Mouse (Mus musculus) spleen, adult 12 weeks (tissue): ENCODE data around the gene Msx2.

ENCODE experiments used
- DNase-seq: peaks from one replicate; pipeline ENCODE4 v3.0.0; 2022; ENCODE audit warnings: low spot score

The Msx2 gene

GRCm38 (mm10) chr13:53472614-53473124 is at the start of gene Msx2:
Msx2 (minus strand) TSS chr13:53473074.
- no peak for DNase-seq

GRCm38 (mm10) chr13:53521468-53521867 is 48.6 kb upstream of the Msx2 start:
- DNase-seq = no peak

GRCm38 (mm10) chr13:53520343-53520937 is 47.6 kb upstream of the Msx2 start:
- no peak for DNase-seq

DNA sequence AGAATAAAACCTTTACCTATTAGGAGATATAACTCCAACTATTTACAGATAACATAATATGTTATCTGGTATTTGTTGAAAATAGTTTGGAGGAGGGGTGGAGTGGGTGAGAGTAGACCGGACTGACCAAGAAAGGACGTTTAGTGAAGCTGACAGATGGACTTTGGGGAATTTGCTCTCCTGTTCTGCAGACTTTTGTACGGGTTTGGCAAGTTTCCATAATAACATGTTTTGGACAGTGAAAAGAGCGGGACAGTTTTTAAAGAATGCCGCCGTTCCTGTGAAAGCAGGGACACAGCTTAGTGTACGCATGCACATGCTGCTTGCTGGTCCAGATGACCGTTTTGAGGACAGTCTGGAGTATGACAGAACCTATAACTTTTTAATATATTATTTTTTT is 46.9 kb upstream of the Msx2 start:
- DNase-seq = no peak

- DNase-seq = no peak
These were observed 45.4 kb upstream of the Msx2 start for GRCm38 (mm10) chr13:53518306-53518705.

GRCm38 (mm10) chr13:53514574-53514973 is 41.7 kb upstream of the Msx2 start:
- DNase-seq = no peak

- no peak for DNase-seq
These were observed 38.5 kb upstream of the Msx2 start for GRCm38 (mm10) chr13:53511366-53511765.

DNA sequence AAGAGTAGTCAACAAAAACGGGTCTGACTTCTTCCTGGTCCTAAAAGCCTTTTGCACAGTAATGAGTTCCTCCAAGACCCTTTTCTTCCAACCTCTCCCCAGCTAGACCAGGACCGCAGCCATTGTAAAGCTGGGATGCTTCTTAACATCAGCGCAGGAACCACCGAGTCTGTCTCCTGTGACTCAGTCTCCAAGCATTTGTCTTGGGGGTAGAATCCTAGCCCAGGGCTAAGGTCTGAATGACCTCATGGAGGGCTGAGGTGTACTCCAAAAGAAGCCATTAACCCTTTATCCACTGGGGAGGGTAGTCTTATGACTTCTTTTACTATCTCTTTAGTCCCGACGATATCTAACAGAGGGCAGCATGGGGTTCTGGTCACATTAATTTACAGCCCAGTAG is 29.5 kb upstream of the Msx2 start:
- DNase-seq = no peak

GRCm38 (mm10) chr13:53501561-53502253 is 28.8 kb upstream of the Msx2 start:
- no peak for DNase-seq

GRCm38 (mm10) chr13:53501057-53501456 is 28.2 kb upstream of the Msx2 start:
- DNase-seq = no peak

- DNase-seq = no peak
These were observed 13.6 kb upstream of the Msx2 start for GRCm38 (mm10) chr13:53486512-53486911.

DNA sequence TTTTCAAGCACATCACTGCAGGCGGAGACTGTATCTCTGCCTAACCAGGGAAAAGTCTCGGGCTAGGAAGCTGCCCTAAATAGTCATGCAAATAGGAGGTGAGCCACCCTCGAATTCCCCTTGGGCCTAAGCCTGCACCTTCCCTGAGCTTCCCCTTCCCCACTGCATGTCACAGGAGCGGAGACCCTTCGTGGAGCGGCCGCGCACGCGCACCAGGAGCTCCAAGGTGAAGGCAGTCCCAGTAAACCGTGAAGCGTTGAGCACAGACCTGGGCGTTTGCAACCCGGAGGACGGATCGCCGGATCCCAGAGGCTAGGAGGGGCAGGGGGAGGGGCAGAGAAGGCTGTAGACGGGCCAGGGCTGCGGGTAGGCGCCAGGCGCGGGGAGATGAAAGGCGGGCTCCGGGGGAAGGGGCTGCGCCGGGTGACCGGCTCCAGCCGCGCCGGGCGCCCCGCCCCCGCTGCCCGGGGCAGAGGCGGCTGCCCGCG is 2.9 kb upstream of the Msx2 start:
- DNase-seq = no peak

DNA sequence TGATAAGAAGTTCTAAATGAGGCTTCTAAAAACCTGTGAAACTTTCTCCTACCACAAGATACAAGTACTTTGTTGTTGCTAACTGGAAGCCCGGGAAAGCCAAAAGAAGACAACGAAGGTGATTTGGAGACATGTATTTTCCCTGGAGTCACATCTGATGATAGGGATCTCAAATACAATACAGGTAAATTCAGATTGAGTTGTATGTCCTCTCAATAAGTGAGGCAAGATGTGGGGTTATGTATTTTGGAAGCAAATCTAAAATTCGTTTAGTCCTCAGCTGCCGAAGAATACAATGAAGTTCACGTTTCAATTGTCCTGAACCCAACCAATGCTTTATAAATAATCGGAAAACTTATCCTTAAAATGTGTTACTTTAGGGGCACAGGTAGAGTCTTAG is 1.6 kb upstream of the Msx2 start:
- no peak for DNase-seq

- DNase-seq = no peak
These were observed 1.1 kb upstream of the Msx2 start for GRCm38 (mm10) chr13:53473991-53474390.

DNA sequence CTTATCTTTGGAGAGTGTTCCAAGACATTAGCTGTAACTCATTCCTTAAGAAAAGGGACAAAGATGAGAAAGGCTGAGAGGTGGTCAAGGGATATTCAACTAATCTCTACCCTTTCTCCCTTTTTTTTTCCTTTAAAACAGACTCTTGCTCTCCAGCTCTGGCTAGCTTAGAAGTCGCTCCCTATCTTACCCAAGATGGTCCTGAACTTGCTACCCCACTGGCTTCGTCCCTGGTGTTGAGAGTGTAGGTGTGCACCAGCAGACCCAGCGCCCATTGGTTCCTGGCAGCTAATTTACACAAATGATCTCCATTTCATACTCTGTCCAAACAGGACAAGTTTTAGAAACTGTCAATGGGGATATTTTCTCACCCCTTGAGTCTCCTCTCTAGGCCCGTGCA is 417 bp upstream of the Msx2 start:
- DNase-seq = no peak

DNA sequence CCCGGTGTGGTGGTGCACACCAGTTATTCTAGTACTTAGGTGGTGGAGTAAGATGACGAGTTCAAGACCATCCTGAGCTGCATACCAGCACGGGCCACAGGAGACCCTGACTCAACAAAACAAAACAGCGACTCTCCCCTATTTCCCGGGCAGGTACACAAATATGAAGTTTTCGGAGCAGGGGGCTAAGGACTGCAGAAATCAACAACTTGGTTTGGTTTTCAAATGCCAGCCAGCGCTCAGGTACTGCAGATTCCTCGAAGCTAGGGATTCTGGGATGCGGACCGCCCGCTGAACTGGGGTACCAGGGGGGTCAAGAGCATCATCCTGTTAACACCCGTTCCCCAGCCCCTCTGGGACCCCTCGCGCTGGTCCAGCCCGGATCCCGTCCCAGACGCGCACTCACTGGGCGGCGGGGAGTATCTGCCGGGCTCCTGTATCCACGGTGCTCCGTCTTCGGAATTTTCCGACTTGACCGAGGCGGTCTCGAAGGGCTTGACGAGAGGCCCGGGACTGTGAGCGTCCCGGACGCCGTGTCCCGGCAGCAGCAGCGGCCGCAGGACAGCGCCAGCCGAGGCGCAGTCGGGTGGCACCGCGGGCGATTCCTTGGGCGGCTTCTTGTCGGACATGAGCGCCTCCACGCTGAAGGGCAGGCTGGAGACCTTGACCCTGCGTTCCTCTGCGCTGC is 804 bp downstream of the Msx2 start:
- no peak for DNase-seq

DNA sequence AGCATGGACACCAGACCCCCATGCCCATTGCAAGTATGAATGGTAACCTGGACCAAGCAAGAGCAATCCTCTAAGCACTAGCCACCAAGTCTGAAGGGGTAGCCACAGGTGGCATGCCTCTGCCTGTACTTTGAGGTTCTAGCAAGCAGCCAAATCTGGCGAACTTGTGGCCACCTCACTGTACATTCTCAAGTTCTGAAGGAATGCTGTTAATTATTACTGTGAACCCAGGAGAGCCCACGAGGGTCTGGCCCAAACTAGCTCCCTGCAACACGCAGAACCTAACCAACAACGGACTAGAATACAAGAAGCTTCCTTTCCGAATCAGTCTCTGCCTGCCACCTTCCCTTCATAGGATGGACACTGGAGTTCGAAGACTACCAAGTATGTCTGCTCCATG is 1.5 kb downstream of the Msx2 start:
- DNase-seq = no peak

DNA sequence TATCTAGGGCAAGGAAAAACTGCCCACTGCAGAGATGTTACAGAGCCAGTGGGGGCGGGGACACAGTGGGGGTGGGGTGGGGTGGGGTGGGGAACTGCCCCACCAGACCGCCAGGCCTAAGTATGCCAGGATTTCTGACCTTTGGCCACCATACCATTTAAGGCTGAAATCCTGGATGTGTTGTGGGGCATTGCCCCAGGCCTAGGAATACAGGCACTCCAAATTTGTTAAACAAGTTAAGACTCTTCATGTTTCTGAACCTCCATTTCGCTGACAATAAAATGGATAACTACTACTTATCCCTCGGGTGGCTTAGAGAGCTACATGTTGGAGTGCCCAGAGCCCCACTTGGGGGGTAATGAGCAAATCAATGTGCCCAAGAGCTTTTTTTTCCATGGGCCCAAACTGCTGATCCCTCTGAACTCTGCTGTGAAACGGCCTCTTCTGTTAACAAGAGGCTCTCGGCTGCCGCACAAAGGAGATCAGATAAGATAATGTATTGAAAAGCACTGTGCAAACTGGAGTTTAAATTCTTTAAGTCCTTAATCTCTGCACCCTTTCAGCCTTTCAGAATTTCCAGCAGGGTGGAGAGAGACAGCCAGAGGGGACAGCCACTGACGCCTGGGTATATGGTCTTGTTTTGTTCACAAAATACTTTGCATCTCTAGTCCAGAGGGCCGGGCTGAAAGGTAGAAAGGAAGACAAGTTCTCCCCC is 2.3 kb downstream of the Msx2 start:
- DNase-seq = no peak

DNA sequence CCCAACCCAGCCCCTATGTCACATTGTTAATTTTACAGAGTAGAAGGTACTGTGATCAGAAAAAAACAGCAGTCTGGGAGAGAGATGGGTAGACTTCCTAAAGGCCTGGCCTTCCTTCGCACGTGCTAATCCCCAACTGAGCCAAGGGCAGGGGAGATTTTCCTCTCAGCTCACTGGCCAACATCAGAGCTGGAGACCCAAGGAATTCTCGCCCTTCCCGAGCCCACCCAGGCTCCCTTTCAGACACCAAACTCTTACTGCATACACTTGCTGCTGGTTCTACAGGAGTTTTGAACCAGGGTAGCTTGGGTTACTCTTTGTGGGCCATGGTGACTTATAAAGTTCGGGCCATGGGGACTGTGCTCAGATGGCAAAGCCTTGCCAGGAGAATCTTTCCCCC is 3.1 kb downstream of the Msx2 start:
- no peak for DNase-seq

GRCm38 (mm10) chr13:53468171-53468570 is 4.7 kb downstream of the Msx2 start:
- DNase-seq = no peak

GRCm38 (mm10) chr13:53466189-53466866 is 6.5 kb downstream of the Msx2 start:
- no peak for DNase-seq
